Mouse (Mus musculus) heart, postnatal 0 days (tissue): ENCODE data around the gene Ufsp1. TPM values are rescaled to one million over a fixed set of nuclear protein-coding genes. Genes with fewer than 3 reads are reported as not detected.
A peak's percentile ranks its signal among the peaks of the same experiment; 100 is the strongest.

Experiments used
- ATAC-seq: fragments of 200-750 bp; cut with Nextera tagmentation; 2 replicates; pipeline ENCODE4 v1.8.0; 2017; ENCODE audit warnings: low read depth, moderate number of reproducible peaks, moderate library complexity; ENCODE audit not compliant: insufficient read depth
- DNase-seq: peaks from one replicate; pipeline ENCODE4 v3.0.0-alpha.2; 2016; ENCODE audit warnings: low spot score
- H3K27ac ChIP-seq: fragments of 300-500 bp; sonication (generic); 2 replicates; pipeline ENCODE4 v1.5.1; 2014; ENCODE audit warnings: low read depth, mild to moderate bottlenecking
- H3K27me3 ChIP-seq: fragments of 300-500 bp; sonication (generic); 2 replicates; pipeline ENCODE4 v1.6.1; 2014; ENCODE audit warnings: low read length, mixed read lengths; ENCODE audit not compliant: control insufficient read depth, insufficient read depth
- H3K36me3 ChIP-seq: fragments of 300-500 bp; sonication (generic); replicated peaks from 2 replicates; pipeline ENCODE4 v1.6.1; 2014; ENCODE audit warnings: low read length, mixed read lengths; ENCODE audit not compliant: control insufficient read depth, insufficient read depth
- H3K4me1 ChIP-seq: fragments of 300-500 bp; sonication (generic); 2 replicates; pipeline ENCODE4 v1.6.1; 2014; ENCODE audit warnings: antibody characterized with exemption; ENCODE audit not compliant: control insufficient read depth, insufficient read depth
- H3K4me2 ChIP-seq: fragments of 300-500 bp; sonication (generic); 2 replicates; pipeline ENCODE4 v1.6.1; 2014; ENCODE audit warnings: low read depth, mild to moderate bottlenecking, low read length, moderate library complexity
- H3K4me3 ChIP-seq: fragments of 300-500 bp; sonication (generic); 2 replicates; pipeline ENCODE4 v1.5.1; 2014; ENCODE audit warnings: low read depth, low read length
- H3K9ac ChIP-seq: fragments of 300-500 bp; sonication (generic); replicated peaks from 2 replicates; pipeline ENCODE4 v1.6.1; 2014; ENCODE audit warnings: low read depth, low read length, mixed read lengths
- H3K9me3 ChIP-seq: fragments of 300-500 bp; sonication (generic); replicated peaks from 2 replicates; pipeline ENCODE4 v1.6.1; 2016; ENCODE audit warnings: low read length; ENCODE audit not compliant: control insufficient read depth
- CTCF ChIP-seq: IDR thresholded peaks from 2 replicates; pipeline ENCODE4 v1.5.1; 2016; ENCODE audit warnings: antibody characterized with exemption, control low read depth, low read depth
- EP300 ChIP-seq: IDR thresholded peaks from 2 replicates; pipeline ENCODE4 v1.6.1; 2016; ENCODE audit warnings: antibody characterized with exemption, low read depth
- WGBS: fragments of 180-500 bp; shearing (Covaris S2); extraction: QIAGEN DNeasy Blood & Tissue Kit; methylation state at CpG from one replicate; pipeline ENCODE4 v1.1.7; 2014; 5-methylcytosine and 5-hydroxymethylcytosine counted together
- polyA plus RNA-seq: library from polyadenylated mRNA; unstranded; fragments of >200 nt; fragmentation: Nextera tagmentation; extraction: Ambion mirVana; gene quantifications from 2 replicates; pipeline ENCODE4 v1.2.1, GENCODE M21; 2015
- total RNA-seq: library from RNA; depleted of rRNA; stranded (reverse); fragments of >200 nt; gene quantifications from 2 replicates; pipeline ENCODE4 v1.2.3, GENCODE M21; 2014; ENCODE audit warnings: low replicate concordance; rRNA removed

Ufsp1 gene
- total RNA-seq (4.1 and 5.6 TPM in 2 replicates), polyA plus RNA-seq (11.5 and 11.9 TPM in 2 replicates)

GRCm38 (mm10) chr5:137293839-137294743 is at the start of gene Ufsp1:
Gene Ufsp1 (plus strand): TSS chr5:137294629.
- H3K4me1 ChIP-seq, result peaks cover 23% of the 10 kb centered on the region

GRCm38 (mm10) chr5:137263897-137264720 is 30.3 kb upstream of the Ufsp1 start:
- no peak overlapping the region for H3K4me2 ChIP-seq
- TF ChIP-seq CTCF (no peak), EP300 (no peak)
- H3K27ac ChIP-seq, result no peak overlapping the region
- H3K4me3 ChIP-seq, result no peak overlapping the region
- ATAC-seq (no peak), DNase-seq (no peak)
- H3K36me3 ChIP-seq, result no peaks in the 10 kb centered on the region
- no peaks in the 10 kb centered on the region for H3K9me3 ChIP-seq
- WGBS, result 68% methylated on average over 14 of the region's 14 CpGs
- H3K9ac ChIP-seq, result no peak overlapping the region
- no peaks in the 10 kb centered on the region for H3K4me1 ChIP-seq
- no peaks in the 10 kb centered on the region for H3K27me3 ChIP-seq

More at GRCm38 (mm10) chr5:137293839-137294743, at the start of gene Ufsp1:
- Histone ChIP-seq H3K36me3 (peaks cover 41% of the 10 kb centered on the region), H3K4me3 (peak within 1 kb of the TSS; percentile 61), H3K4me2 (peak within 1 kb of the TSS; percentile 96), H3K27ac (peak within 1 kb of the TSS; percentile 92), H3K9me3 (no peaks in the 10 kb centered on the region), H3K9ac (peak within 1 kb of the TSS; percentile 66), H3K27me3 (peaks cover 23% of the 10 kb centered on the region)
- TF ChIP-seq CTCF (no peak), EP300 (no peak)
- under 1% methylated on average over 52 of the region's 52 CpGs for WGBS
- ATAC-seq (peak; percentile 96), DNase-seq (peak; percentile 95)

GRCm38 (mm10) chr5:137264787-137265186 is 29.6 kb upstream of the Ufsp1 start:
- 89% methylated on average over 11 of the region's 11 CpGs for WGBS
- Histone ChIP-seq H3K36me3 (no peaks in the 10 kb centered on the region), H3K4me3 (no peak overlapping the region), H3K27me3 (no peaks in the 10 kb centered on the region), H3K9me3 (no peaks in the 10 kb centered on the region), H3K9ac (no peak overlapping the region), H3K27ac (no peak overlapping the region), H3K4me2 (no peak overlapping the region), H3K4me1 (no peaks in the 10 kb centered on the region)
- ATAC-seq (no peak), DNase-seq (no peak)
- TF ChIP-seq EP300, result no peak

- no peak overlapping the region; the same call in 1 of the 2 replicates for H3K4me3 ChIP-seq
- DNase-seq, result no peak
- peak overlapping the region; percentile 47 for H3K4me2 ChIP-seq
- H3K9ac ChIP-seq, result no peak overlapping the region
- H3K9me3 ChIP-seq, result peaks cover 5% of the 10 kb centered on the region; the same call in 1 of the 2 replicates
- no peaks in the 10 kb centered on the region for H3K4me1 ChIP-seq
- H3K27me3 ChIP-seq, result no peaks in the 10 kb centered on the region
- WGBS, result 19% methylated on average over 13 of the region's 18 CpGs
- 0 out of 2 replicates have a peak overlapping the region, but pooled peaks have one; percentile 25 for H3K27ac ChIP-seq
- no peaks in the 10 kb centered on the region for H3K36me3 ChIP-seq
- no peak for TF ChIP-seq CTCF
- no peak for TF ChIP-seq EP300
- ATAC-seq, result peak; percentile 39; the same call in 1 of the 2 replicates
Measured at GRCm38 (mm10) chr5:137268131-137268910, 26.1 kb upstream of the Ufsp1 start.
